Mouse (Mus musculus) kidney, postnatal 0 days (tissue): ENCODE data around the gene Kmt5a. TPM values are rescaled to one million over a fixed set of nuclear protein-coding genes. Genes with fewer than 3 reads are reported as not detected.

Source experiments
- ATAC-seq: fragments of 200-750 bp; cut with Nextera tagmentation; replicated peaks from 2 replicates; pipeline ENCODE4 v1.8.0; 2017; ENCODE audit warnings: low read depth, moderate number of reproducible peaks, moderate TSS enrichment, moderate library complexity; ENCODE audit not compliant: low FRiP score
- DNase-seq: peaks from one replicate; pipeline ENCODE4 v3.0.0-alpha.2; 2016; ENCODE audit warnings: low spot score
- H3K27ac ChIP-seq: fragments of 300-500 bp; sonication (generic); 2 replicates; pipeline ENCODE4 v1.5.1; 2014; ENCODE audit warnings: mild to moderate bottlenecking
- H3K27me3 ChIP-seq: fragments of 300-500 bp; sonication (generic); 2 replicates; pipeline ENCODE4 v1.6.1; 2014; ENCODE audit warnings: low read length, mixed read lengths; ENCODE audit not compliant: insufficient read depth
- H3K36me3 ChIP-seq: fragments of 300-500 bp; sonication (generic); 2 replicates; pipeline ENCODE4 v1.6.1; 2014; ENCODE audit warnings: low read length, mixed read lengths; ENCODE audit not compliant: insufficient read depth
- H3K4me1 ChIP-seq: fragments of 300-500 bp; sonication (generic); replicated peaks from 2 replicates; pipeline ENCODE4 v1.6.1; 2014; ENCODE audit warnings: antibody characterized with exemption, low read length, mixed read lengths; ENCODE audit not compliant: insufficient read depth
- H3K4me2 ChIP-seq: fragments of 300-500 bp; sonication (generic); 2 replicates; pipeline ENCODE4 v1.6.1; 2014; ENCODE audit warnings: mild to moderate bottlenecking, low read length, moderate library complexity, mixed read lengths
- H3K4me3 ChIP-seq: fragments of 300-500 bp; sonication (generic); replicated peaks from 2 replicates; pipeline ENCODE4 v1.5.1; 2014; ENCODE audit warnings: low read depth, low read length
- H3K9ac ChIP-seq: fragments of 300-500 bp; sonication (generic); 2 replicates; pipeline ENCODE4 v1.6.1; 2014; ENCODE audit warnings: low read depth, low read length
- H3K9me3 ChIP-seq: fragments of 300-500 bp; sonication (generic); replicated peaks from 2 replicates; pipeline ENCODE4 v1.6.1; 2016; ENCODE audit warnings: low read length, inconsistent platforms, mixed read lengths
- CTCF ChIP-seq: IDR thresholded peaks from 2 replicates; pipeline ENCODE4 v1.5.1; 2016; ENCODE audit warnings: antibody characterized with exemption, low read depth, mild to moderate bottlenecking, moderate library complexity
- WGBS: fragments of 180-500 bp; shearing (Covaris S2); extraction: QIAGEN DNeasy Blood & Tissue Kit; methylation state at CpG from one replicate; pipeline ENCODE4 v1.1.7; 2014; 5-methylcytosine and 5-hydroxymethylcytosine counted together
- polyA plus RNA-seq: library from polyadenylated mRNA; unstranded; fragments of >200 nt; fragmentation: Nextera tagmentation; extraction: Ambion mirVana; gene quantifications from 2 replicates; pipeline ENCODE4 v1.2.1, GENCODE M21; 2015

The Kmt5a gene
- polyA plus RNA-seq, 1 experiment from 2014 or later, result 47.5 TPM

DNA sequence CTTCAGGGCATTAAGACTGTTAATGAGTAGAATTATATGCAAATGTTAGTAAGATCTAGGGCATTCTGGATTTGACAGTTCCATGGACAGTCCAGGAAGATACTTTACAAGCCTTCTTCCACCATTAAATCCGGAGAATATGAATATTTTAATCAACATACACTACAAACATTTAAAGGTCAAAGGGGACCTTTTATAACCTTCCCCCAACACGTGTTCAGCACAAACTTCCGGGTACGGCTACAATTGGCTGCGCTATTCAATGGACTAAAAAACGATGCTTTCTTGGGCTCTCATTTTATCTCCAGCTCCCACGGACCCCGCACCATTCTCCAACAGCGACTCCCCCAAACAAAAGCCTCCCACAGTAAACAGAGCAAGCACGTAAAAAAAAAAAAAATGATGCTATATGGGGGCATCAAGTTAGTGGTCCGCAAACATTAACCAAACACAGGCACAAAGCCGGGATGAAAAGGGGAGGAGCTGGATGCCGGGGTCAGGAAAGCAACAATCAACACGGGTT, 15.5 kb upstream of the Kmt5a start:
- Histone ChIP-seq H3K9me3 (no peaks in the 10 kb centered on the region), H3K27ac (peak overlapping the region; percentile 92), H3K27me3 (no peaks in the 10 kb centered on the region), H3K4me3 (peak overlapping the region; percentile 99), H3K36me3 (no peaks in the 10 kb centered on the region), H3K4me1 (no peaks in the 10 kb centered on the region), H3K4me2 (peak overlapping the region; percentile 90), H3K9ac (peak overlapping the region; percentile 95)
- no peak for ATAC-seq
- TF ChIP-seq CTCF, result no peak
- 2% methylated on average over 14 of the region's 14 CpGs for WGBS
- peak; percentile 45 for DNase-seq

GRCm38 (mm10) chr5:124424723-124425411, 14.9 kb upstream of the Kmt5a start:
- Histone ChIP-seq H3K4me3 (peak overlapping the region; percentile 99), H3K9ac (peak overlapping the region; percentile 95), H3K9me3 (no peaks in the 10 kb centered on the region), H3K27ac (peak overlapping the region; percentile 92), H3K36me3 (no peaks in the 10 kb centered on the region), H3K4me2 (peak overlapping the region; percentile 90), H3K27me3 (no peaks in the 10 kb centered on the region), H3K4me1 (no peaks in the 10 kb centered on the region)
- WGBS, result under 1% methylated on average over 63 of the region's 63 CpGs
- no peak for DNase-seq
- TF ChIP-seq CTCF, result no peak
- ATAC-seq, result peak; percentile 60

DNA sequence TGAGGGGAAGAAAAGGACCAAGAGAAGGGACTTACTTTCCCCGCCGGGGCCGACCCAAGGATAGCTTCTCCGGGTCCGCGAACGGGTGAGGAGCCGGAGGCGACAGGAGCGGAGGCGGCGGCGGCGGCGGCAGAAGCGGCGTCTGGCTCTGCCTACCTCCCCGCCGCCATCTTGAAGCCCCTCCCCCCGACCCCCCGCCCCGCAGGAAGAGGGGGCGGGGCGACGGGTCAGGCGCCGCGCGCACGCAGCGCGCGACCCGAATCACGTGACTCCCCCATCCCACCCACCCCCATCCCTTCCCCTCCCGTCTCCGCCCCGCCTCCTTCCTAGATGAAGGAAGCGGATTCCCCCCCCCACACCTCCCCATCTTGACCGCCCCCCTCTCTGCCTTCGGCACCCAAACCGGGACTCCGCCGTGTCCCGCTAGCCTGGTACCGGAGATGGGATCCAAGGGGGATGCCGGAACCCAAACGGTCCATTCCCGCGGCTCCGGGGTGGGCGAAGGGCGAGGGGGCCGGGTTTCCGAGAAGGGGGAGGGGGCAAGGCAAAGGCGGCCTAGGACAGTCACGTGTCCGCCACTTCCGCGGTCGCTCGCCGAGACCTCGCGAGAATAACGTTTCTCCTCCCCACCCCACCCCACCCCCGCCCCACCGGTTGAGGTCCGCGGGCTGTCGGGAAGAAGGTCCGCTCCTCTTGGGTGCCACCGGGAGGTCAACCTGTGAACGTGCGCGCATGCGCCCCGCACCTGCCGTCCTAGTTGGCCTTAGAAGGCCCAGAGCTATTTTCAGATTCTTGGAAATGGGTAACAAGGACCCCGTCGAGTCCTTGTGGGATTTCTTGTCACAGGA, 14.1 kb upstream of the Kmt5a start, which contains the start of gene Sbno1:
Sbno1 (minus strand) TSS at position 590 of the 848 bp plus-strand sequence.
- ATAC-seq (peak; percentile 93), DNase-seq (peak; percentile 97)
- H3K9ac ChIP-seq, result peak within 1 kb of the TSS; percentile 95
- peak within 1 kb of the TSS; percentile 92 for H3K27ac ChIP-seq
- peak within 1 kb of the TSS; percentile 90 for H3K4me2 ChIP-seq
- under 1% methylated on average over 48 of the region's 81 CpGs for WGBS
- no peaks in the 10 kb centered on the region for H3K9me3 ChIP-seq
- peak within 1 kb of the TSS; percentile 99 for H3K4me3 ChIP-seq
- no peaks in the 10 kb centered on the region for H3K27me3 ChIP-seq
- no peak for TF ChIP-seq CTCF
- H3K36me3 ChIP-seq, result no peaks in the 10 kb centered on the region
- no peaks in the 10 kb centered on the region for H3K4me1 ChIP-seq

DNA sequence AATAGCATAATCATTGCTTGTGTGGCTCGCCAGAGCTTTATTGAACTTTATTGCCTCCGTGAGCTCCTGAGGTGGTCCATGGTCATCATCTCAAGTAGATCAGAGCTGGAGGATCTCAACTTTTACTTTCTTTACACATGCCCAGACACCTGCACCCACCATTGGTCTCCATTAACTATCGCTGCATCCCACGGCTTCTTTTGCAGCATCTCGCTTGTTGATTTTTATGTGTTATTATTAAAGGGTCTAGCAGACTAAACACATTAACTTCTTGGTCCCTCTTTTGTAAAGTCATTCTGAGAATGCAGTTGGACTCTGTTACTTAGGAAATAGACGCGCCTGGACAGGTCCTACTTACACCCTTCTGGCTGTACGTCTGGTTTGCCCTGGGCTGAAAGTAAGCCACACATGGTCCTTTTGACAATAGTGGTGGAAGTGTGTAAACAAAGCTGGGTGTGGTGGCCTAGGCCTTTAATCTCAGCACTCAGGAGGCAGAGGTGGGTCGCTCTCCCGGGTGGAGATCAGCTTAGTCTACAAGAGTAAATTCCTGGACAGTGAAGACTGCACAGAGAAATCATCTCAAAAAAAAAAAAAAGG, 13.2 kb upstream of the Kmt5a start:
- ATAC-seq (no peak), DNase-seq (no peak)
- Histone ChIP-seq H3K27me3 (no peaks in the 10 kb centered on the region), H3K27ac (peak overlapping the region; percentile 89), H3K36me3 (no peaks in the 10 kb centered on the region), H3K4me1 (no peaks in the 10 kb centered on the region), H3K4me2 (peak overlapping the region; percentile 48), H3K9ac (no peak overlapping the region), H3K9me3 (no peaks in the 10 kb centered on the region), H3K4me3 (peak overlapping the region; percentile 99)
- WGBS, result 87% methylated on average over 10 of the region's 10 CpGs
- no peak for TF ChIP-seq CTCF

- no peaks in the 10 kb centered on the region for H3K9me3 ChIP-seq
- H3K4me1 ChIP-seq, result no peaks in the 10 kb centered on the region
- DNase-seq (peak; percentile 83), ATAC-seq (0 out of 2 replicates have a peak, but pooled peaks have one; percentile 46)
- no peak overlapping the region for H3K27ac ChIP-seq
- H3K36me3 ChIP-seq, result no peaks in the 10 kb centered on the region
- TF ChIP-seq CTCF, result peak; percentile 94
- no peak overlapping the region for H3K4me2 ChIP-seq
- no peaks in the 10 kb centered on the region for H3K27me3 ChIP-seq
- no peak overlapping the region for H3K9ac ChIP-seq
- no peak overlapping the region for H3K4me3 ChIP-seq
Observed at GRCm38 (mm10) chr5:124432398-124433012, 7.2 kb upstream of the Kmt5a start.
